Mouse (Mus musculus) midbrain, postnatal 0 days (tissue): ENCODE data around the gene Dok5. TPM values are rescaled to one million over a fixed set of nuclear protein-coding genes. Genes with fewer than 3 reads are reported as not detected.
A peak's percentile ranks its signal among the peaks of the same experiment; 100 is the strongest.

Experiments used
- ATAC-seq: fragments of 200-750 bp; cut with Nextera tagmentation; 2 replicates; pipeline ENCODE4 v1.8.0; 2017; ENCODE audit warnings: moderate number of reproducible peaks, mild to moderate bottlenecking, moderate TSS enrichment, moderate library complexity; ENCODE audit not compliant: low FRiP score
- DNase-seq: peaks from one replicate; pipeline ENCODE4 v3.0.0-alpha.2; 2015; ENCODE audit warnings: low spot score
- H3K27ac ChIP-seq: fragments of 300-500 bp; sonication (generic); 2 replicates; pipeline ENCODE4 v1.5.1; 2014; ENCODE audit warnings: low read depth, mild to moderate bottlenecking, low read length, mixed read lengths
- H3K27me3 ChIP-seq: fragments of 300-500 bp; sonication (generic); 2 replicates; pipeline ENCODE4 v1.6.1; 2014; ENCODE audit warnings: low read length, control low read depth, mixed read lengths; ENCODE audit not compliant: insufficient read depth
- H3K36me3 ChIP-seq: fragments of 300-500 bp; sonication (generic); 2 replicates; pipeline ENCODE4 v1.6.1; 2014; ENCODE audit warnings: low read length, control low read depth, mixed read lengths; ENCODE audit not compliant: insufficient read depth
- H3K4me1 ChIP-seq: fragments of 300-500 bp; sonication (generic); 2 replicates; pipeline ENCODE4 v1.6.1; 2014; ENCODE audit warnings: mild to moderate bottlenecking, control low read depth, antibody characterized with exemption, low read length, mixed read lengths; ENCODE audit not compliant: insufficient read depth
- H3K4me2 ChIP-seq: fragments of 300-500 bp; sonication (generic); 2 replicates; pipeline ENCODE4 v1.6.1; 2014; ENCODE audit warnings: low read depth, mild to moderate bottlenecking, low read length, mixed read lengths; ENCODE audit not compliant: poor library complexity, severe bottlenecking
- H3K4me3 ChIP-seq: fragments of 300-500 bp; sonication (generic); 2 replicates; pipeline ENCODE4 v1.5.1; 2014; ENCODE audit warnings: low read depth, mild to moderate bottlenecking, low read length, moderate library complexity
- H3K9ac ChIP-seq: fragments of 300-500 bp; sonication (generic); replicated peaks from 2 replicates; pipeline ENCODE4 v1.6.1; 2014; ENCODE audit warnings: mild to moderate bottlenecking, low read length, moderate library complexity, mixed read lengths; ENCODE audit not compliant: poor library complexity, severe bottlenecking
- H3K9me3 ChIP-seq: fragments of 300-500 bp; sonication (generic); 2 replicates; pipeline ENCODE4 v1.6.1; 2016; ENCODE audit warnings: low read length, control low read depth
- CTCF ChIP-seq: IDR thresholded peaks from 2 replicates; pipeline ENCODE4 v1.5.1; 2016; ENCODE audit warnings: antibody characterized with exemption, mild to moderate bottlenecking
- WGBS: fragments of 180-500 bp; shearing (Covaris S2); extraction: QIAGEN DNeasy Blood & Tissue Kit; methylation state at CpG from one replicate; pipeline ENCODE4 v1.1.7; 2014; 5-methylcytosine and 5-hydroxymethylcytosine counted together
- polyA plus RNA-seq: library from polyadenylated mRNA; unstranded; fragments of >200 nt; fragmentation: Nextera tagmentation; extraction: Ambion mirVana; gene quantifications from 2 replicates; pipeline ENCODE4 v1.2.1, GENCODE M21; 2015
- total RNA-seq: library from RNA; depleted of rRNA; stranded (reverse); fragments of >200 nt; gene quantifications from 2 replicates; pipeline ENCODE4 v1.2.3, GENCODE M21; 2014

Gene Dok5
- total and polyA plus RNA-seq, 2 experiments from 2014 or later = 27.0 to 35.2 TPM

GRCm38 (mm10) chr2:170811356-170811755, 79.7 kb downstream of the Dok5 start:
- no peak for TF ChIP-seq CTCF
- H3K27me3 ChIP-seq = no peaks in the 10 kb centered on the region
- H3K27ac ChIP-seq = no peak overlapping the region
- H3K4me3 ChIP-seq = no peak overlapping the region
- H3K4me2 ChIP-seq = no peak overlapping the region
- H3K9me3 ChIP-seq = no peaks in the 10 kb centered on the region
- no peaks in the 10 kb centered on the region for H3K36me3 ChIP-seq
- H3K4me1 ChIP-seq = no peaks in the 10 kb centered on the region
- ATAC-seq (peak; percentile 38; the same call in 1 of the 2 replicates), DNase-seq (peak; percentile 88)
- no peak overlapping the region for H3K9ac ChIP-seq
- WGBS = 85% methylated on average over 9 of the region's 9 CpGs

DNA sequence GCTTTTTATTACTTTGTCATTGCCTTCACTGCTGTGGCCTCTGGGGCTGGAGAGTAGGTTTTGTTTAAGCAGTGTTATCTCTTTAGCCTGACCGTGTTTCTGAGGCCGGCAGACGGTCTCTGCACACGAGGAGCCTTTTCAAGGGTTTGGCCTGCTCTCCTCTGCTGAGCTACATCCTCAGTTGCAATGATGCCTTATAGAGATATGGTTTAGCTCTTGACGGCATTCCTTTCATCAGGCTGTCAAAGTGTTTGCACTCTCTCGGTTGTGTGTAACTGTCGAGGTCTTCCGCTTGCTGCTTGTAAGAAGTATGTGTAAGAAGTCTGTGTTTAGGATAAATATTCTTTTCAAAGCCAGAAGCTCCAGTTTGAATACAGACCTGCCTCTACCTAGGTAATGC, 84.7 kb downstream of the Dok5 start:
- no peak for TF ChIP-seq CTCF
- ATAC-seq = no peak
- no peak overlapping the region for H3K9ac ChIP-seq

DNA sequence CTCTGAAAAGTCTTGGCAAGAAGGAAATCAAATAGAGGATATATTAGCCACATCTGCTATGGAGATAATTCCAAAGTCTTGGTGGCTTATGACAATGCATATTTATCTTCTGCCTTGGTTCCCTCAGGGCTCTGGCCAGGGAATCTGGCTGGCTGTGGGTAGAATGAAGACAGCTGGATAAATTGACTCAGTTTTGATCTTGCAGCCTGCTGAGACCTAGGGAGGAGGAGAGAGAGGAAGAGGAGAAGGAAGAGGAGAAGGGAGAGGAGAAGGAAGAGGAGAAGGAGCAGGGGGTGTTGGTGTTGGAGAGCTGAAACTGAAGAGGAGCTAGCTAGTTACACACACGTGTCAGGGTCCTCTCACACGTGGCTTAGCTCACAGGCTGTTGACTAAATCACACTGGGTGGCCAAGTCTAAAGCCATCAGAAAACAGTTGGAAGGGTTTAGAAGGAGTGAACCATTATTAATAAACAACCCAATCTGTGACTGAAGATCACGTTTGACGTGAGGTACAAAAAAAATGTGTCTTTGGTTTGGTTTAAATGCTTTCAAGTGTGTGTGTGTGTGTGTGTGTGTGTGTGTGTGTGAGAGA, 85.6 kb downstream of the Dok5 start:
- TF ChIP-seq CTCF = no peak
- Histone ChIP-seq H3K9me3 (no peaks in the 10 kb centered on the region), H3K9ac (no peak overlapping the region), H3K27me3 (no peaks in the 10 kb centered on the region), H3K4me2 (no peak overlapping the region), H3K36me3 (no peaks in the 10 kb centered on the region), H3K27ac (no peak overlapping the region), H3K4me3 (no peak overlapping the region), H3K4me1 (no peaks in the 10 kb centered on the region)
- DNase-seq (no peak), ATAC-seq (no peak)
- WGBS = 62% methylated on average over 4 of the region's 4 CpGs

More for the DNA sequence above, 84.7 kb downstream of the Dok5 start:
- DNase-seq = no peak
- 37% methylated on average over 8 of the region's 8 CpGs for WGBS
- H3K4me3 ChIP-seq = no peak overlapping the region
- H3K27ac ChIP-seq = no peak overlapping the region
- no peak overlapping the region for H3K4me2 ChIP-seq
- no peaks in the 10 kb centered on the region for H3K36me3 ChIP-seq
- H3K9me3 ChIP-seq = no peaks in the 10 kb centered on the region
- no peaks in the 10 kb centered on the region for H3K27me3 ChIP-seq
- H3K4me1 ChIP-seq = no peaks in the 10 kb centered on the region

GRCm38 (mm10) chr2:170826821-170827441, 95.3 kb downstream of the Dok5 start:
- no peak for TF ChIP-seq CTCF
- peaks cover 8% of the 10 kb centered on the region; the same call in 1 of the 2 replicates for H3K4me1 ChIP-seq
- H3K36me3 ChIP-seq = no peaks in the 10 kb centered on the region
- ATAC-seq = no peak
- WGBS = 79% methylated on average over 17 of the region's 17 CpGs
- H3K9ac ChIP-seq = no peak overlapping the region
- H3K27me3 ChIP-seq = no peaks in the 10 kb centered on the region
- peak; percentile 46 for DNase-seq
- no peak overlapping the region for H3K27ac ChIP-seq
- H3K4me2 ChIP-seq = 0 out of 2 replicates have a peak overlapping the region, but pooled peaks have one; percentile 18
- no peaks in the 10 kb centered on the region for H3K9me3 ChIP-seq
- H3K4me3 ChIP-seq = no peak overlapping the region

- WGBS = 20% methylated on average over 7 of the region's 7 CpGs
- Histone ChIP-seq H3K9me3 (no peaks in the 10 kb centered on the region), H3K4me1 (peaks cover 8% of the 10 kb centered on the region; the same call in 1 of the 2 replicates), H3K4me2 (no peak overlapping the region), H3K9ac (no peak overlapping the region), H3K4me3 (no peak overlapping the region), H3K27me3 (no peaks in the 10 kb centered on the region), H3K27ac (no peak overlapping the region), H3K36me3 (no peaks in the 10 kb centered on the region)
- no peak for TF ChIP-seq CTCF
- no peak for ATAC-seq
- DNase-seq = no peak
These were observed 97.2 kb downstream of the Dok5 start for GRCm38 (mm10) chr2:170828757-170829156.

DNA sequence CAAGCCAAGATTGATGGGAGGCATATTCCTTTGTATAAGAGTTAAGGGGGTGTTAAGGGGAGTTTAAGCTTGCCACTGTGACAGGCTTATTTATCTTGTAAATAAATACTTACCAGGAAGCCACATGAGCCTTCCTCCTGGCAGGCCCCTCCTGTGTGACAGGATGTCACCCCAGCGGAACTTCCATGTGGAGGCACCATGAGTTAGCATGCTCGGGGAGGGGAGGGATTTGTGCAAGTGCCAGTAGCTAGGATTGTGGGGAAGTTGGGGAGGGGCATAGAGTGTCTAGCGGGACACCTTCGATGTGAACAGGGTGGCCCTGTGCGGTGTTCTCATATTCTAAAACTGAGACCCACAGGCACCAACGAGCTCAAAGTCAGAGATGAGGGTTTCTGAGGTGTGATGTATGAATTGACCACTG, 97.6 kb downstream of the Dok5 start:
- no peaks in the 10 kb centered on the region for H3K9me3 ChIP-seq
- TF ChIP-seq CTCF = no peak
- no peak overlapping the region for H3K4me2 ChIP-seq
- no peaks in the 10 kb centered on the region for H3K27me3 ChIP-seq
- WGBS = 65% methylated on average over 6 of the region's 6 CpGs
- no peak overlapping the region for H3K9ac ChIP-seq
- ATAC-seq (no peak), DNase-seq (peak; percentile 16)
- H3K27ac ChIP-seq = no peak overlapping the region
- H3K4me1 ChIP-seq = peaks cover 8% of the 10 kb centered on the region; the same call in 1 of the 2 replicates
- no peak overlapping the region for H3K4me3 ChIP-seq
- H3K36me3 ChIP-seq = no peaks in the 10 kb centered on the region
